Mouse (Mus musculus) heart, embryonic 14.5 days (tissue): ENCODE data around the gene Rftn1. TPM values are rescaled to one million over a fixed set of nuclear protein-coding genes. Genes with fewer than 3 reads are reported as not detected.

Experiments used
- ATAC-seq: fragments of 200-750 bp; cut with Nextera tagmentation; 2 replicates; pipeline ENCODE4 v1.8.0; 2017; ENCODE audit warnings: low read depth, moderate TSS enrichment; ENCODE audit not compliant: insufficient number of reproducible peaks, insufficient read depth, low FRiP score
- H3K27ac ChIP-seq, 2 experiments: fragments of 200-500 bp in 1 of 2; fragments of 300-500 bp in 1 of 2; sonication (generic) in 1 of 2; replicated peaks in 1 of 2; 2 replicates each; pipeline ENCODE4 v1.5.1; 2012 to 2014; ENCODE audit warnings: low read depth in 2 of 2, low read length in 2 of 2, control low read depth in 1 of 2, mild to moderate bottlenecking in 1 of 2, mixed read lengths in 1 of 2; ENCODE audit not compliant: control insufficient read depth in 1 of 2, insufficient read depth in 1 of 2
- H3K27me3 ChIP-seq: fragments of 300-500 bp; sonication (generic); 2 replicates; pipeline ENCODE4 v1.6.1; 2014; ENCODE audit warnings: mild to moderate bottlenecking, low read length, control low read depth; ENCODE audit not compliant: control insufficient read depth, insufficient read depth
- H3K36me3 ChIP-seq: fragments of 300-500 bp; sonication (generic); 2 replicates; pipeline ENCODE4 v1.6.1; 2014; ENCODE audit warnings: mild to moderate bottlenecking, control low read depth, low read length, mixed read lengths; ENCODE audit not compliant: control insufficient read depth, insufficient read depth
- H3K4me1 ChIP-seq, 2 experiments: fragments of 200-500 bp in 1 of 2; fragments of 300-500 bp in 1 of 2; sonication (generic) in 1 of 2; 2 replicates each; pipeline ENCODE4 v1.6.1; 2012 to 2014; ENCODE audit warnings: low read length in 2 of 2, control low read depth in 1 of 2, mixed read lengths in 1 of 2; ENCODE audit not compliant: control insufficient read depth in 2 of 2, insufficient read depth in 2 of 2
- H3K4me2 ChIP-seq: fragments of 300-500 bp; sonication (generic); 2 replicates; pipeline ENCODE4 v1.6.1; 2014; ENCODE audit warnings: mild to moderate bottlenecking, low read length
- H3K4me3 ChIP-seq, 2 experiments: fragments of 200-500 bp in 1 of 2; fragments of 300-500 bp in 1 of 2; sonication (generic) in 1 of 2; 2 replicates each; pipeline ENCODE4 v1.5.1; 2012 to 2014; ENCODE audit warnings: low read length in 2 of 2, mild to moderate bottlenecking in 2 of 2, control low read depth in 1 of 2, low read depth in 1 of 2, moderate library complexity in 1 of 2; ENCODE audit not compliant: control insufficient read depth in 1 of 2, insufficient read depth in 1 of 2
- H3K9ac ChIP-seq: fragments of 300-500 bp; sonication (generic); 2 replicates; pipeline ENCODE4 v1.6.1; 2014; ENCODE audit warnings: mild to moderate bottlenecking, low read length
- H3K9me3 ChIP-seq: fragments of 300-500 bp; sonication (generic); 2 replicates; pipeline ENCODE4 v1.6.1; 2016; ENCODE audit warnings: low read length, control low read depth; ENCODE audit not compliant: control insufficient read depth
- WGBS: fragments of 180-500 bp; shearing (Covaris S2); extraction: QIAGEN DNeasy Blood & Tissue Kit; methylation state at CpG from one replicate; pipeline ENCODE4 v1.1.7; 2014; 5-methylcytosine and 5-hydroxymethylcytosine counted together
- polyA plus RNA-seq: library from polyadenylated mRNA; unstranded; fragments of >200 nt; fragmentation: Nextera tagmentation; extraction: Ambion mirVana; gene quantifications from 2 replicates; pipeline ENCODE4 v1.2.1, GENCODE M21; 2014

Gene Rftn1
- polyA plus RNA-seq, 1 experiment from 2014 or later = 26.2 TPM

DNA sequence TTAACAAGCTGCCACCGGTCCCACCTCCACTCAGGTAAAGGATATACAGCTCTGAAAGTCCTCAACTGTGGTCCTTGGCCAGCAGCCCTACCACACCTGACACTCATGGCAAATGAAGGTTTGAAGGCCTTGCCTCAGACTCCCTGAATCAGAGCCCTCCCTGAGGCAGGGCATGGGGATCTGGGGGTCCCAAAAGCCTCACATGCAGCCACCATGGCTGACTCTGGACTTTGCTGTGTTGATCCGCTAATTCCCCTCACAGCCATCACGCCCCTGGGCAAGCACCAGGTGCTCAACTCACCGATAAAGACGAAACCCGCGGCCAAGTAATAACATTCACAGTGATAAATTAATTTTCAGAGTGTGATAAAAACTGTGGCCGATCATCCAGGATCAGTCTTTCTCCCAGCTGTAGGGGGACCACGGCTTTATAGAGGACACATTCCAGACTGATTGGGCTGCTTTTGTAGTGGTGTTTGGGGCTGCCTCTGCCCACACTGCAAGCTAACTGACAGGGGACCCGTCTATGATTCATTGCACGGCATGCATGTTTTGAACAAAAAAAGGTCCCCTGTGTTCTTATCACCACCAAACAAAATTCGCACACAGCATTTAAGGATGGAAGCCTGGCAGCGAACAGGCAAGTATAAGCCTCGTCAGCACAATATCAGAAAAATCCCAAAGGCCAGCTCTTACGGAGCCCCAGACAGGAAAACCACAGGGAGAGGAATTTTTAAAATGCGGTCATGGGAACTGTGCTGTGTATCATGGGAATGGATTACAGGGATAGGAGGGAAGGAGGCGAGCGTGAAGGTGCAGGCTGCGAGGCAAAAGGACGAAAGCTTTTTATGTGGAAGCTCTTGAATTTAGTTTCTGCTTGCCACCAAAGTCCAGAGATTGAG, 29.3 kb downstream of the Rftn1 start:
- no peak overlapping the region for H3K9ac ChIP-seq
- H3K27me3 ChIP-seq = no peaks in the 10 kb centered on the region
- WGBS = 68% methylated on average over 20 of the region's 20 CpGs
- no peak for ATAC-seq
- H3K4me3 ChIP-seq = no peak overlapping the region
- no peak overlapping the region for H3K4me2 ChIP-seq
- no peak overlapping the region for H3K27ac ChIP-seq
- peaks cover 0 to 7% of the 10 kb centered on the region in 2 experiments; a peak in 3 of 4 replicates for H3K4me1 ChIP-seq
- peaks cover 30% of the 10 kb centered on the region for H3K36me3 ChIP-seq
- H3K9me3 ChIP-seq = peaks cover 11% of the 10 kb centered on the region

DNA sequence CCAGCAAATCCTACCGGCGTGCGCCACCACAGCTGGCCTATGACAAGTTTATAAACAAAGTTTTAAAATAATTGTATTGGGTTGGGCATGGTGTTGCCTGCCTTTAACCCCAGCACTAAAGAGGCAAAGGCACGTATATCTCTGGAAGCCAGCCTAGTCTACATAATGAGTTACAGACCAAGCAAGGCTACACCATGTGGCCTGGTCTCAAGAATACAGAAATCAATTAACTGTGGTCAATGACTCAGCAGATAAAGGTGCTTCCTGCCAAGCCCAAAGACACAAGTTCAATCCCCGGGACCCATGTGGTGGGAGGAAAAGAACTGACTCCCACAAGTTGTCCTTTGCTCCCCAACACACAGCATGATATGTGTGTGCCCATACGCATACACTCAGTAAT, 30.1 kb downstream of the Rftn1 start:
- Histone ChIP-seq H3K4me3 (no peak overlapping the region), H3K27ac (no peak overlapping the region), H3K36me3 (peaks cover 23% of the 10 kb centered on the region), H3K9ac (no peak overlapping the region), H3K9me3 (peaks cover 11% of the 10 kb centered on the region), H3K27me3 (no peaks in the 10 kb centered on the region), H3K4me2 (no peak overlapping the region), H3K4me1 (peaks cover 0 to 7% of the 10 kb centered on the region in 2 experiments; a peak in 3 of 4 replicates)
- no peak for ATAC-seq
- WGBS = 91% methylated on average over 6 of the region's 6 CpGs

DNA sequence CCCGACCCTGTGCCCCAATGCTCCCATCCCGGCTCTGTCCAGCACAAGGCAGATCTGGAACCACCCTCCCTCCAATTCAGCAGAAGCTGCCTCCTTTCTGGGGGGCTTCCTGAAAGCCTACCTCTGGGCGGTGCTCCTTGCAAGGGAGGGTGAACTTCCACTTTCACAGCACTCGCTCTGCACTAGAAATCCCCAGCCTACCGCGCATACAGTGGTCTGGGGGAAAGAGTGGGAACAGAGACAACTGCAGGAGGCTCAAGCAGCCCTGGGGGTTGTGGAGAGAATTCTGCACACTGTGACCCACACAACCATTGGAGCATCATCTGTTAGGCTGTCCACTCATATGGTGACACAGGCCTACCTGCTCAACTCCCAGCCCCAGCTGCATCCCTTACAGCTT, 30.7 kb downstream of the Rftn1 start:
- no peak overlapping the region for H3K27ac ChIP-seq
- H3K4me3 ChIP-seq = no peak overlapping the region
- no peak overlapping the region for H3K4me2 ChIP-seq
- H3K9ac ChIP-seq = no peak overlapping the region
- H3K27me3 ChIP-seq = no peaks in the 10 kb centered on the region
- peaks cover 18% of the 10 kb centered on the region for H3K36me3 ChIP-seq
- peaks cover 6% of the 10 kb centered on the region for H3K9me3 ChIP-seq
- H3K4me1 ChIP-seq = peaks cover 0 to 7% of the 10 kb centered on the region in 2 experiments; a peak in 3 of 4 replicates
- no peak for ATAC-seq
- WGBS = 85% methylated on average over 6 of the region's 6 CpGs

DNA sequence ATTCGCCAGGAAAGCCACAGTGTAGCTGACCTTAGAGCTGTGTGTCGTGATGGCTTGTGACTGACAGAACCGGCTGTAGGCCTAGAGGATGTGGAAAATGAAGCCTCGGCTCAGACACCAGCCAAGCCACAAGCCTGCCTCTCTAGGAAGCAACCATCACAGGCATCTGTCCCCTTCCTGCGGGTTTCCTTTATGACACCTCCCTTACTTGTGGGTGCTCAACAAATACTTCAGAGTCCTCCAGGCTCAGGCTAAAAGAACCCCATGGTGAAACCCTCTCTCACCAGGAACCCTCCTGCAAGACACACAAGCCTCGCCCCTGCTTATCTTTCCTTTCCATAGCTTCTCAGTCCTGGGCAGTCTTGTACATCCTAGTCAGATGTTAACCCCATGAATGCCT, 31.9 kb downstream of the Rftn1 start:
- WGBS = 55% methylated on average over 6 of the region's 6 CpGs
- Histone ChIP-seq H3K4me1 (peaks cover 0 to 7% of the 10 kb centered on the region in 2 experiments; a peak in 3 of 4 replicates), H3K27me3 (no peaks in the 10 kb centered on the region), H3K36me3 (peaks cover 5% of the 10 kb centered on the region), H3K4me3 (no peak overlapping the region), H3K27ac (no peak overlapping the region), H3K9me3 (no peaks in the 10 kb centered on the region), H3K9ac (no peak overlapping the region), H3K4me2 (no peak overlapping the region)
- ATAC-seq = no peak

DNA sequence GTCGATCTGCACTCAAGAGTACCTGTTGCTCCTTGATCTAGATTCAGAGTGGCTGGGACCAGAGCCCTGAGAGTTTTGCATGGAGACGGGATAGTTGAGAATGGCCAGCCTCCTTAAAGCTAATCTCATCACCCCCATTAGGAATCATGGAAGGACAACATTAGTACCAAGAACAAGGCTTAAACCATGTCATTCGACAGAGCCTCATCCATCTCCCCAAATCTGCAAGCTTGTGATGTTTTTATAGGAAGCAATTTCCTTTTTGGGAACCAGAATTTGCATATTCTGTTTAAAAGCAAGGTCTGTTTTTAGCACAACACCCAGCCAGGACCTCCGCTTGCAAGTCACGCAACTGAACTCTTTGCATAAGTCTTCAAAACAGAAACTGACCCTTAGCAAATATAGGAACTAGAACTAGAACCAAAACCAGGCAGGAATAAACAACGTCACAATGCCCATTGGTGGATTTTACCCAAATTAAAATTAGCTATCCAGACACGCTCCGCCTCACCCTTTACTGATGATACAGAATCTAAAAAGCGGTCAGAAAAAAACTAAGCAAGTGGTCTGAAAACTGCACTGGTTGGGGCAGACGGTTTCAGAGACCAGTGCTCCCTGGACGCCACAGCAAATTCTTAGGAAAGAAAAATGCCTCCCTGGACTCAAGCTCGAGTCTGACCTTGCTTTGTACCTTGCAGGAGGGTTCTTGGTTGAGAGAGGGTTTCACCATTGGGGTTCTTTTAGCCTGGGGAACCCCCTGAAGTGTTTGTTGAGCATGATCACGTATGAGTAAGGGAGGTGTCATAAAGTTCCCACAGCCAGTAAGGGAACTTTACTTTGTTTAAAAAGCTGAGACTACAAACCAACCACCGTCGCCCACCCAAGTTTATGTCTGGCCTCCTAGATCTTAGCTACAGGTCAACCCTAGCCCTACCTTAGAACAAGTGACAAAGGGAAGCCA, 33.0 kb downstream of the Rftn1 start:
- ATAC-seq = no peak
- no peaks in the 10 kb centered on the region for H3K27me3 ChIP-seq
- no peak overlapping the region for H3K4me3 ChIP-seq
- WGBS = 89% methylated on average over 15 of the region's 15 CpGs
- no peak overlapping the region for H3K27ac ChIP-seq
- no peak overlapping the region for H3K4me2 ChIP-seq
- H3K4me1 ChIP-seq = peaks cover 0 to 7% of the 10 kb centered on the region in 2 experiments; a peak in 3 of 4 replicates
- no peaks in the 10 kb centered on the region for H3K9me3 ChIP-seq
- no peak overlapping the region for H3K9ac ChIP-seq
- H3K36me3 ChIP-seq = peaks cover 3% of the 10 kb centered on the region; the same call in 1 of the 2 replicates

DNA sequence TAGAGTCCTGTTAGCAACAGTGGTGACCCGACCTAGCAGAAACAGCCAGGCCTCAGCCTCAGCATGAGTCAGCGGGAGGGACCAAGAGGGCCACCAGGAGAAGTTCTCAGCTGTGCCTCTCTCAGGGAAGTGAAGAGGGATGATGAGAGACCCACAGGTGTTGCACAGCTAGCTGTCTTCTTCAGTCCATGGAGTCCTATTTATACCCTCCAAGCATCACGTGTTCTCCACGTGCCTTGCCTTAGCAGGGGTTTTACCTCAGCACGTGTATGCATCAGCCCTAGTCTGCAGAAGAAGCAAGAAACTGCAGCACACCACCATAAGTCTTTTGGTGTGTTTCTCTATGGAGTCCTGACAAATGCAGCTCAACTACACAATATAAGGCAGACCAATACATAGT, 38.4 kb downstream of the Rftn1 start:
- Histone ChIP-seq H3K4me1 (peaks cover 0 to 2% of the 10 kb centered on the region in 2 experiments; a peak in 1 of 4 replicates), H3K9me3 (no peaks in the 10 kb centered on the region), H3K27ac (no peak overlapping the region), H3K27me3 (no peaks in the 10 kb centered on the region), H3K9ac (no peak overlapping the region), H3K4me3 (no peak overlapping the region), H3K36me3 (no peaks in the 10 kb centered on the region), H3K4me2 (no peak overlapping the region)
- 89% methylated on average over 5 of the region's 5 CpGs for WGBS
- ATAC-seq = no peak

DNA sequence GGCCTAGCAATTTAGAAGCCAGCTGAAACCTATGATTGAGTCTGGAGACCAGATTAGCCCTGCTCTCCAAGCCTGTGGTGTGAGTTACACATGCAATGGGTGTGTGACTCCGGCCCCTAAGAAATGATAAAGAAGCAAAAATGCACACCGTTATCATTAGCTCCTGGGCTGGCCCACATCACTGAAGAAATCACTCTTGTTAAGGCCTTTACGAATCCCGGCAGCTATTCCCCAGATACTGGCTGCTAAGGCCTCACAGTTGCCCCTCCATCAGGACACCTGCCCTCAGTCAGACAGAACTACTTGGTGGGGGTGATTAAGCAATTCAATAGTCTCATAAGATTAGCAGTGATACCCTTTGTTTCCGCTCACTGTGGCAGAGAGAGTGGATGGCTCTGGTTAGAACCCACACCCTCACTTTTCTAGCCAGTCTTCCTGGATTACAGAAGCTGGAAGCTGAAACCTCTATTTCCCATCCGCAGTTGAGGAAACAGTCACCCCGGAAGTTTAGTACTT, 39.2 kb downstream of the Rftn1 start:
- WGBS = 86% methylated on average over 7 of the region's 7 CpGs

More for the DNA sequence above, 39.2 kb downstream of the Rftn1 start:
- no peak for ATAC-seq
- Histone ChIP-seq H3K9ac (no peak overlapping the region), H3K4me1 (peaks cover 0 to 2% of the 10 kb centered on the region in 2 experiments; a peak in 1 of 4 replicates), H3K27me3 (no peaks in the 10 kb centered on the region), H3K27ac (no peak overlapping the region), H3K4me3 (no peak overlapping the region), H3K9me3 (no peaks in the 10 kb centered on the region), H3K36me3 (0 out of 2 replicates have a peak, but pooled peaks cover 2% of the 10 kb centered on the region), H3K4me2 (no peak overlapping the region)
